Mouse (Mus musculus): ENCODE results near the gene Strn4. TPM values are rescaled to one million over a fixed set of nuclear protein-coding genes. Genes with fewer than 3 reads are reported as not detected.

The Strn4 gene
- polyA plus RNA-seq, 1 experiment from 2014 or later: 122 TPM

DNA sequence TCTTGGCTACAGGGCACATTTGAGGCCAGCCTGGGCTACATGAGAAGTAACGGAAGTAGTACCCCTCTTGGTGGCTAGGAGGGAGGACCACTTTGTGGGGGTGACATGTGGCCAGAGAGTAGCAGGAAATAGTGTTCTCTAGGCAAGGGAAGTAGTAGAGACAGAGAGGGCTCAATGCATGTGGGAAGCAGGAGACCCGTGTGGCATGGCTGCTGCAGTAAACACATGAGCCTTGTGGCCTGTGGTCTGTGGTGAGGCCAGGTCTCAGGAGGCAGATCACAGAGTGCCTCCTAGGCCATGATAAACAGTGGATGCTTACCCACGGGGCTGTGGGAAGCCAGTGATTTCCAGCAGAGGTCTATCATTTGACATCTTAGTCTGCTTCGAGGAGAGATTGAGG is 11.6 kb downstream of the Strn4 start:
- 76% methylated on average over 4 of the region's 4 CpGs for WGBS
- no peak overlapping the region for H3K27ac ChIP-seq

GRCm38 (mm10) chr7:16830449-16830848 is 14.8 kb downstream of the Strn4 start:
- no peak overlapping the region for H3K27ac ChIP-seq
- no peaks in the 10 kb centered on the region for H3K27me3 ChIP-seq
- H3K4me2 ChIP-seq: no peak overlapping the region
- H3K36me3 ChIP-seq: peaks cover 98% of the 10 kb centered on the region
- ATAC-seq (ENCODE audit: insufficient number of reproducible peaks, insufficient read depth, low FRiP score, low TSS enrichment, low read depth): no peak
- H3K9me3 ChIP-seq: no peaks in the 10 kb centered on the region
- no peak overlapping the region for H3K4me3 ChIP-seq
- peaks cover 7% of the 10 kb centered on the region; the same call in 1 of the 2 replicates for H3K4me1 ChIP-seq
- 86% methylated on average over 9 of the region's 9 CpGs for WGBS
- H3K9ac ChIP-seq: no peak overlapping the region

More for the DNA sequence above, 11.6 kb downstream of the Strn4 start:
- no peak for ATAC-seq (ENCODE audit: insufficient number of reproducible peaks, insufficient read depth, low FRiP score, low TSS enrichment, low read depth)
- H3K36me3 ChIP-seq: peaks cover 99% of the 10 kb centered on the region
- H3K4me3 ChIP-seq: no peak overlapping the region
- H3K9ac ChIP-seq: no peak overlapping the region
- no peak overlapping the region for H3K4me2 ChIP-seq
- no peaks in the 10 kb centered on the region for H3K27me3 ChIP-seq
- no peaks in the 10 kb centered on the region for H3K9me3 ChIP-seq
- H3K4me1 ChIP-seq: peaks cover 10% of the 10 kb centered on the region; the same call in 1 of the 2 replicates

- Histone ChIP-seq H3K36me3 (peaks cover 78% of the 10 kb centered on the region), H3K27ac (no peak overlapping the region), H3K9me3 (no peaks in the 10 kb centered on the region), H3K27me3 (no peaks in the 10 kb centered on the region), H3K4me1 (peaks cover 10% of the 10 kb centered on the region; the same call in 1 of the 2 replicates), H3K4me3 (no peak overlapping the region), H3K9ac (0 out of 2 replicates have a peak overlapping the region, but pooled peaks have one; percentile 27), H3K4me2 (no peak overlapping the region)
- no peak for ATAC-seq (ENCODE audit: insufficient number of reproducible peaks, insufficient read depth, low FRiP score, low TSS enrichment, low read depth)
- 94% methylated on average over 18 of the region's 18 CpGs for WGBS
Observed at GRCm38 (mm10) chr7:16837916-16838803, 22.5 kb downstream of the Strn4 start.

DNA sequence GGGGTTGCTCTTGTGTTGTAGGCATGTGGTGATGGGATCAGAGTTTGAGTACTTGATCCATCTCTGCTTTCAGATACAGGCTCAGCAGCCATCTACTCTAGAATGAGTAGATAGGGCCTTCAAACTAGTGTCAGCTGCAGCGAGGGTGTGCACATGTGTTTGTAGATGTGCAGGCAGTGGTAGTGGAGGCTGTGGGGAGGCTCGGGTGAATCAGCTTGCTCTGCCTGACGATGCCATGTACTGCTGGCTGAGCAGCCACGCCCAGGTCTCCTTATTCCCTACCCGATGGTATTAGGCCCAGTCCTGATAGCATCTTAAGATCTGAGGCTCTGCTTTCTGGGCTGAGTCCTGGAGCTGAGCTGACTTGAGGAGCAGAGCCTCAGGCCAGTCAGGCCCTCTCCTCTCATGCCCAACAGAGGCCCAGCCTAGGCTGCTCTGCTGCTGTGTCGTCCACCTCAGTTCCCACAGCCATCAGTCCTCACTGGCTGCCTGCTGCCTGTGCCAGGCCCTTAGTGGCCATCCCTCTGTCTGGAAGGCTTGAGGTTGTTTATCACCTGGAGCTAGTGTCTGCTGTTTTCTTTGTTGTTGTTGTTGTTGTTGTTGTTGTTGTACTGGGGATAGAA is 23.2 kb downstream of the Strn4 start:
- Histone ChIP-seq H3K4me2 (no peak overlapping the region), H3K9me3 (no peaks in the 10 kb centered on the region), H3K27ac (no peak overlapping the region), H3K36me3 (peaks cover 71% of the 10 kb centered on the region), H3K27me3 (no peaks in the 10 kb centered on the region), H3K4me3 (no peak overlapping the region), H3K9ac (0 out of 2 replicates have a peak overlapping the region, but pooled peaks have one; percentile 27), H3K4me1 (peaks cover 14% of the 10 kb centered on the region)
- no peak for ATAC-seq (ENCODE audit: insufficient number of reproducible peaks, insufficient read depth, low FRiP score, low TSS enrichment, low read depth)
- 70% methylated on average over 6 of the region's 6 CpGs for WGBS

- WGBS: 92% methylated on average over 12 of the region's 12 CpGs
- H3K27me3 ChIP-seq: no peaks in the 10 kb centered on the region
- peaks cover 20% of the 10 kb centered on the region for H3K4me1 ChIP-seq
- H3K4me3 ChIP-seq: no peak overlapping the region
- H3K27ac ChIP-seq: no peak overlapping the region
- no peak overlapping the region for H3K9ac ChIP-seq
- peaks cover 64% of the 10 kb centered on the region for H3K36me3 ChIP-seq
- H3K9me3 ChIP-seq: no peaks in the 10 kb centered on the region
- H3K4me2 ChIP-seq: no peak overlapping the region
- no peak for ATAC-seq (ENCODE audit: insufficient number of reproducible peaks, insufficient read depth, low FRiP score, low TSS enrichment, low read depth)
Observed at GRCm38 (mm10) chr7:16839427-16840108, 23.9 kb downstream of the Strn4 start.

DNA sequence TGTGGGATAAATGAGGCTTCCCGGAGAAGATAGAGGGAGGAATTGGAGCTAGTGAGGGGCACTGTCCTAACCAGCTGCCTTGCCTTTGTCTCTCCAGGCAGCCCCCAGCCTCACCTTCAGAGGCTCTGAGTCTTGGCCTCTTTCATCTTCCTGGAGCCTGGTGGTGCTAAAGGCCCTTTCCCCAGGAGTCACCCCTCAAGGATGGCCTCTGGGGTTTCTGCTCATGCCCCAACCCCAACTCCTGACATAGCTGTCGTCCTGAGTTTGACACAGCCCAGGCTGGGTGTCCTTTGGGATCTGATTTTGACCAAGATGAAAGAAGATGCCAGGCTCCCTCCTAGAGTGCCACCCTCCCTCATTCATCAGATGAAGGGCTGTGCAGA is 24.4 kb downstream of the Strn4 start:
- no peak for ATAC-seq (ENCODE audit: insufficient number of reproducible peaks, insufficient read depth, low FRiP score, low TSS enrichment, low read depth)
- 88% methylated on average over 2 of the region's 2 CpGs for WGBS
- H3K27me3 ChIP-seq: no peaks in the 10 kb centered on the region
- H3K36me3 ChIP-seq: peaks cover 59% of the 10 kb centered on the region
- H3K9me3 ChIP-seq: no peaks in the 10 kb centered on the region
- H3K9ac ChIP-seq: no peak overlapping the region
- no peak overlapping the region for H3K4me2 ChIP-seq
- H3K4me3 ChIP-seq: no peak overlapping the region
- H3K4me1 ChIP-seq: peaks cover 25% of the 10 kb centered on the region
- no peak overlapping the region for H3K27ac ChIP-seq

DNA sequence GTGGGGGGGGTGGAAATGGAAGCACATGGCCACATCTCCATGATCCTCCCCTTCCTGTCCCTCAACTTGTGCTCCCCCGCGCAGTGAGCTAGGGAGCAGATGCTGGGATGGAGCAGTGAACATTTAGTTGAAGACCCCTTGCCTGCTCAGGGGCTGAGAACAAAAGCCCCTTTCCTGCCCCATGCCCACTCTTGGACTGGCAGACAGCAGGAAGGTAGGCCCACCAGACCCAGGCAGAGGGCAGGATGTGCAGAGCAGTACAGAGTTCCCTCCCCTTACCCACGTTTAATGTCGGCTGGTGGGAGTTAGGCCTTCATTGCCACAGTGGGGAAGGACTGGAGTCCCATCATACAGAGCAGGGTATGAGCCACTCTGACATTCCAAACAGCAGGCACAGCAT is 25.4 kb downstream of the Strn4 start:
- Histone ChIP-seq H3K4me1 (peaks cover 35% of the 10 kb centered on the region), H3K36me3 (peaks cover 53% of the 10 kb centered on the region), H3K9ac (no peak overlapping the region), H3K4me3 (no peak overlapping the region), H3K4me2 (no peak overlapping the region), H3K9me3 (no peaks in the 10 kb centered on the region), H3K27me3 (no peaks in the 10 kb centered on the region), H3K27ac (peak overlapping the region; percentile 90)
- 82% methylated on average over 4 of the region's 4 CpGs for WGBS
- no peak for ATAC-seq (ENCODE audit: insufficient number of reproducible peaks, insufficient read depth, low FRiP score, low TSS enrichment, low read depth)

DNA sequence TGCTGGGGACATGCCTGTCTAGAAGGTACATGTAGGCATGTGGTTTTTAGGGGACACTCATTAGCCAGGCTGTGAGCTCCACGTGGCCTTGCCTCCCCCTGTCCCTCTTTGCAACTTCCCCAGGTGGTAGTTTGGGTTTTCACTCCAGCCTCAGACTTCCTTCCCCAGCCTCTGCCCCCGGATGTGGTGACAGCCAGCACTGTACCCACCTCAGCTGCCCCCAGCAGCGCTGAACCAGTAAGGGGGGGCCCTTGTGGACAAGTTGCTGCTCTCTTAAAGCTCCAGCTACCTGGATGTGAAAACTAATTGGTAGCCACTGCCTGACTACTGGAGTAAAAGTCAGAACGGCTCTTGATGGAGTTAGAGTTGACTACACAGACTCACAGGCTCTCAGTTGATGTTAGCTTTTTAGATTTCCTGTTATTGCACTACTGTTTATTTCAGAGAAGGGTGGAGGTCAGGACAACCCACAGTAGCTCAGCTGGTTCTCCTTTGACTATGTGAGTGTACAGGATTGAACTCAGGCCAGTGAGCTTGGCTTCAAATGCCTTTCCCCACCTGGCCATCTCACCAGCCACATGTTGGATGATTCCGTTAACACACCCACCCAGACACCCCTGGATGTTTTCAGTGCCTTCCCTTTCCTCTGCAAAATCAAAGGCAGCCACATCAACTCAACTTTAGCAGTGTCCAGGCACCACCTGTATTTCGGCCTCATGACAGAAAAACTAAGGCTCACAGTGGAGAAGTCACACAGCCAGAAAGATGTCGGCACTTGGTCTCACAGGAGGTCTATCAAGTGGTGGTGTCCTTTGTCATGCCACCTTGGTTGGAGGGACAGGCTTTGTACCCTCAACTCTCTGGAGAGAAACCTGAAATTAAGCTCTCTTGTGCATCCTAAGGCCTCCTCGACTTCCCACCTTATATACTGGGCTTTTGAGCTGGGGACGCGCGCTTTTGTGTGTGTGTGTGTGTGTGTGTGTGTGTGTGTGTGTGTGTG is 26.2 kb downstream of the Strn4 start:
- H3K4me2 ChIP-seq: peak overlapping the region; percentile 94
- H3K4me3 ChIP-seq: peak overlapping the region; percentile 63; the same call in 1 of the 2 replicates
- H3K27ac ChIP-seq: peak overlapping the region; percentile 90
- H3K27me3 ChIP-seq: no peaks in the 10 kb centered on the region
- peaks cover 49% of the 10 kb centered on the region for H3K36me3 ChIP-seq
- no peak for ATAC-seq (ENCODE audit: insufficient number of reproducible peaks, insufficient read depth, low FRiP score, low TSS enrichment, low read depth)
- H3K9ac ChIP-seq: 0 out of 2 replicates have a peak overlapping the region, but pooled peaks have one; percentile 87
- peaks cover 35% of the 10 kb centered on the region for H3K4me1 ChIP-seq
- WGBS: 40% methylated on average over 11 of the region's 11 CpGs
- H3K9me3 ChIP-seq: no peaks in the 10 kb centered on the region

- peaks cover 41% of the 10 kb centered on the region for H3K36me3 ChIP-seq
- H3K4me1 ChIP-seq: peaks cover 35% of the 10 kb centered on the region
- H3K4me2 ChIP-seq: peak within 1 kb of the TSS; percentile 94
- H3K9ac ChIP-seq: peak within 1 kb of the TSS; percentile 87
- WGBS: 1% methylated on average over 32 of the region's 32 CpGs
- no peaks in the 10 kb centered on the region for H3K27me3 ChIP-seq
- no peaks in the 10 kb centered on the region for H3K9me3 ChIP-seq
- peak within 1 kb of the TSS; percentile 90 for H3K27ac ChIP-seq
- peak; percentile 69 for ATAC-seq (ENCODE audit: insufficient number of reproducible peaks, insufficient read depth, low FRiP score, low TSS enrichment, low read depth)
- peak within 1 kb of the TSS; percentile 63 for H3K4me3 ChIP-seq
Observed at GRCm38 (mm10) chr7:16842645-16843063, 27.0 kb downstream of the Strn4 start, which contains the start of gene Prkd2. Prkd2 (plus strand) TSS chr7:16842902.

GRCm38 (mm10) chr7:16843441-16844171 is 27.9 kb downstream of the Strn4 start:
- Histone ChIP-seq H3K27ac (peak overlapping the region; percentile 90), H3K36me3 (peaks cover 32% of the 10 kb centered on the region)
- under 1% methylated on average over 33 of the region's 33 CpGs for WGBS

More at GRCm38 (mm10) chr7:16843441-16844171, 27.9 kb downstream of the Strn4 start:
- peak overlapping the region; percentile 63 for H3K4me3 ChIP-seq
- 0 out of 2 replicates have a peak, but pooled peaks have one; percentile 12 for ATAC-seq (ENCODE audit: insufficient number of reproducible peaks, insufficient read depth, low FRiP score, low TSS enrichment, low read depth)
- H3K9ac ChIP-seq: peak overlapping the region; percentile 87
- H3K27me3 ChIP-seq: no peaks in the 10 kb centered on the region
- peak overlapping the region; percentile 94 for H3K4me2 ChIP-seq
- H3K4me1 ChIP-seq: peaks cover 35% of the 10 kb centered on the region
- H3K9me3 ChIP-seq: no peaks in the 10 kb centered on the region

Data from embryonic facial prominence, embryonic 13.5 days (tissue).